Mouse (Mus musculus): ENCODE data around the gene Olfr1173.

Olfr1173 gene

DNA sequence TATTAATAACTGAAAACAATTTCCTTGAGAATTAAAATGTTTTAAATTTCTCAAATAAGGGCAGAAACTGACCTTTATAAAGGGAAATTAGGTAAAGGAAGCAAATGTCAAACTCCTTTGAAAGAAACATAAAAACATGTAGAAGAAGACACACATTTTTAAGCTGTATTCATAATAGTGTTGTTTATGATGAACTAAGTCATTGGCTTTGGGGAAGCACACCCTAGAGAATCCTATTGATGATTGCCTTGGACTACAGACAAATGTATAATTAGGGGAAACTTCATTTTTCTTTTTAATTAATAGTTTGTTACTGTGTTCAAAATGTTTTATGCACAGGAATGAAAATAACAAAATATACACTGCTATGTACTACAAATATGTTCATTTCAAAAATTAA is at the start of gene Olfr1173:
Gene Olfr1173 (minus strand): TSS at position 101 of the 400 bp plus-strand sequence.
- DNase-seq (ENCODE audit: low spot score), result no peak

DNA sequence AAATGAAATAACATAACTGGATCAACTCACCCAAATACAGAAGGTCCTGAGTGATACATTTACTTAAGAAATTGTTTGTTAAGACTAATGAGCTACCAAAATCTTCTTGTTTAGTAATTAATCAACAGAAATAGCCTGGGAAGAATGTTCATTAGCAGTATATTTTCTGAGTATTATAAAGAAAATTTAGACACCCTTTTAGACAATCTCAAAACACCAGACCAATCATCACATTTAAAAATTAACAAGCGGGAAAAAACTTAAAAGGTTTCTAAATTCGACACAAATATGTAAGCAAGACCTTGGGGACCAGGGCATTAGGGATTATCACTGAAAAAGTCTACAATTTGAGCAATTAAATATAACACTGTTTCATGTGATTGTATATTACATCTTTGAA is 47.4 kb upstream of the Olfr1173 start, which contains the start of gene Olfr1175-ps:
Gene Olfr1175-ps (minus strand): TSS at position 101 of the 400 bp plus-strand sequence.
- no peak for DNase-seq (ENCODE audit: low spot score)

DNA sequence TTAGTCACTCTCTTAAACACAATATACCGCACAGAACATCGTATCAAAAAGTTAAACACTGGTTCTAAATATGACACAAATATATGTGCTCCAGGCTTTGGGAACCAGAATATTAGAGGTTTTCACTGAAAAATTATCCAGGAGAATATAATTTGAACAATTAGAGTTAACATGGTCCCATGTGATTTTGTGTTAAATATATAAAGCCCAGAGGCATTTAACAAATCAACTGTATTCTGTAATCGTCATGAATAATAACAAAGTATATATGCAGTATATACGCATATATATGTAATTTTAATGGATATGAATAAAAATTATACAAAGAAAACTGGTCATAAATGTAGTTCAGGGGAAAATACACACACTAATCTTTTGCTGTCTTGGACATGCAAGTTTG is 35.4 kb upstream of the Olfr1173 start, which contains the start of gene Olfr1174-ps:
Gene Olfr1174-ps (minus strand): TSS at position 101 of the 400 bp plus-strand sequence.
- DNase-seq (ENCODE audit: low spot score), result no peak

DNA sequence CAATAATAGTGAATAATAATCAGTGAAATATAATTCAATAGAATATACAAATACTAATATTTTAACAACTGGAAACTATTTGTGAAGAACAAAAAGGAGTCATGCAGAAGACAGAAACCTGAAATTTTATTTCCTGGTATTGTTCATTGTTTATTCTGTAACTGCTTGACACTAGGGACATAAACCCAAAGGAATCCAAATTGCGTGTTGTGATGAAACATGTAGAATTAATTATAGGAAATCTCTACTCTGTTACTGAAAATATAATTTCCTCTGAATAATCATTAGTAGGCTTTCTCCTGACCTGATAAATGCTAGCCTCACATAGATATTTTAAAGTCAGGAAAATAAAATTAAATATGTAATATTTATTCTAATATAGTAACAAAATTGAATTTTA is 51.4 kb downstream of the Olfr1173 start, which contains the start of gene Olfr1170:
Gene Olfr1170 (minus strand): TSS at position 101 of the 400 bp plus-strand sequence.
- no peak for DNase-seq (ENCODE audit: low spot score)
